Mouse (Mus musculus) C2C12 (cell line): ENCODE measurements around the gene 1700001C02Rik.
A peak's percentile ranks its signal among the peaks of the same experiment; 100 is the strongest.

ENCODE experiments used
- CEBPB ChIP-seq: IDR thresholded peaks from one replicate; pipeline ENCODE4 v1.6.1; 2011; ENCODE audit warnings: low read depth, mild to moderate bottlenecking, control low read depth, moderate library complexity
- CTCF ChIP-seq: IDR thresholded peaks from one replicate; pipeline ENCODE4 v1.5.1; 2011; ENCODE audit not compliant: control insufficient read depth, insufficient read depth, insufficient read length
- USF1 ChIP-seq: IDR thresholded peaks from one replicate; pipeline ENCODE4 v1.6.1; 2011; ENCODE audit warnings: low read depth, mild to moderate bottlenecking, control low read depth, moderate library complexity

DNA sequence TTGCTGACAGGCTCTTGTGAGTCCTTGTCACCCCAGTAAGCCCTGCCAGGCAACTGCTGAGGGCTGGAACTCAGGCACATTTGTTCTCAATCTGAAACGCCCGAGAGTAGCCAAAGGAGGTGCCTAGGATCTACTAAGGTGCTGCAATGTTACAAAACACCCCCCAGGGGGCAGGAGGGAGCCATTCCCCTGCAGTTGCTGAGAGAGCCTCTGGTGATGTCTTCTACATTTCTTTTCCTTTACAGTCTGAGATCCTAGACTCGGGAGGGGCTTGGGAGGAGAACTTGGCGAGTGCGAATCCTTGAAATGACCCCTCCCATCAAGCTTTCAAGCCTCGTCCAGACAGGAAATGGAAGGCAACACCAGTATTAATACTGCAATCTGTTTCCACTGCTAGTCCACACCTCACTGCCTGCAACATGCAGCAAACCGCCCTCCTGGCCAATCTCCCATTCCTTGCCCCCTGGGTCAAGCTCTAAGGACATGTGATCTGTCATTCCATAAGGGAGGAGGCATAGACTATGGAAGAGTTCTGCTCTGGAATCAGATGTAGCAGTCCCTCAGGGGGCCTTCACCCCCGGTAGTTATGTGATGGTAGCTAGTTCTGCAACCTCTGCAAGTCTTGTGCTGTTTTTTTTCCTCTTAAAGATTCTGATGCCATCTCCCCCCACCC, 42.1 kb upstream of the 1700001C02Rik start:
- TF ChIP-seq CTCF, result peak; percentile 26
- no peak for TF ChIP-seq CEBPB
- no peak for TF ChIP-seq USF1
